Mouse (Mus musculus) kidney, adult 9 months (tissue): ENCODE measurements around the gene Mc1r.
"Not testable (repeated sequence)": the region's sequence is repeated elsewhere in the genome, so short reads cannot be mapped to it uniquely, and the experiment has no call there.

Experiments used
- DNase-seq: peaks from one replicate; pipeline ENCODE4 v3.0.0; 2022

The Mc1r gene

GRCm38 (mm10) chr8:123411781-123412327, 4.9 kb downstream of the Mc1r start:
- DNase-seq = no peak

- DNase-seq = no peak
Observed at GRCm38 (mm10) chr8:123412560-123413170, 5.8 kb downstream of the Mc1r start.

- no peak for DNase-seq
Observed at GRCm38 (mm10) chr8:123414255-123414654, 7.3 kb downstream of the Mc1r start.

GRCm38 (mm10) chr8:123414997-123415696, 8.2 kb downstream of the Mc1r start:
- DNase-seq = not testable (repeated sequence)

DNA sequence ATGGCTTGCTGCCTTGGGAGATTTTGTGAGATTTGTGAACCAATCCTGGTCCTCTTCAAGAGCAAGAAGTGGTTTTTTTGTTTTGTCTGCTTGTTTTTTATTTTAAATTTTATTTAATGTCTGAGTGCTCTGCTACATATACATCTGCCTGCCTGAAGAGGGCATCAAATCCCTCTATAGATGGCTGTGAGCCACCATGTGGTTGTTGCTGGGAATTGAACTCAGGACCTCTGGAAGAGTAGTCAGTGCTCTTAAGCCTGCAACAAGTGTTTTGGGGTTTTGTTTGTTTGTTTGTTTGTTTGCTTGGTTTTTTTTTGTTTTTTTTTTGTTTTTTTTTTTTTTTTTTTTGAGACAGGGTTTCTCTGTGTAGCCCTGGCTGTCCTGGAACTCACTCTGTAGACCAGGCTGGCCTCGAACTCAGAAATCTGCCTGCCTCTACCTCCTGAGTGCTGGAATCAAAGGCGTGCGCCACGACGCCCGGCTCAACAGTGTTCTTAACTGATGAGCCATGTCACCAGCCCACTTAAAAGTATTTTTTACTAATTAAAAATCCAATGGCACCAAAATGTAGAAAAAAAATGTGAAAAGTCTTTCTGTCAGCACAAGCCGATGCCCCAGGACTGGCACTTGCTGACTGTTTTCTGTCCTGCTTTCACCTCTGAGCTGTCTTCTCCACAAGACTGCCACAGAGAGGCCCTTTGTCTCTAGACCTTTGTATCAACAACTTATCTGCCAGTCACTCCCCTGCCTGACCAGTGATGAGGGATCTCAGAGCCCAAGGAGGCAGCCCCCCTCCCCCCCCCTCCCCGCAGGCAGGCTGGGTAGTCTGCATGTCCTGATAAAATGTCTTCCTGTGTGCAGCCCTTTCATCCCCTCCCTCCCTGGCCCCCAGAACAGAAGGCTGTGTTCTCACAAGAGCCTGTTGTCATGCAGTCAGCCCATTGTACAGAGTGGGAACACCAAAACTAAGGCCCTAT, 9.3 kb downstream of the Mc1r start:
- no peak for DNase-seq

- no peak for DNase-seq
Observed at GRCm38 (mm10) chr8:123416944-123417555, 10.1 kb downstream of the Mc1r start.

- no peak for DNase-seq
Observed at GRCm38 (mm10) chr8:123419711-123420110, 12.8 kb downstream of the Mc1r start.

DNA sequence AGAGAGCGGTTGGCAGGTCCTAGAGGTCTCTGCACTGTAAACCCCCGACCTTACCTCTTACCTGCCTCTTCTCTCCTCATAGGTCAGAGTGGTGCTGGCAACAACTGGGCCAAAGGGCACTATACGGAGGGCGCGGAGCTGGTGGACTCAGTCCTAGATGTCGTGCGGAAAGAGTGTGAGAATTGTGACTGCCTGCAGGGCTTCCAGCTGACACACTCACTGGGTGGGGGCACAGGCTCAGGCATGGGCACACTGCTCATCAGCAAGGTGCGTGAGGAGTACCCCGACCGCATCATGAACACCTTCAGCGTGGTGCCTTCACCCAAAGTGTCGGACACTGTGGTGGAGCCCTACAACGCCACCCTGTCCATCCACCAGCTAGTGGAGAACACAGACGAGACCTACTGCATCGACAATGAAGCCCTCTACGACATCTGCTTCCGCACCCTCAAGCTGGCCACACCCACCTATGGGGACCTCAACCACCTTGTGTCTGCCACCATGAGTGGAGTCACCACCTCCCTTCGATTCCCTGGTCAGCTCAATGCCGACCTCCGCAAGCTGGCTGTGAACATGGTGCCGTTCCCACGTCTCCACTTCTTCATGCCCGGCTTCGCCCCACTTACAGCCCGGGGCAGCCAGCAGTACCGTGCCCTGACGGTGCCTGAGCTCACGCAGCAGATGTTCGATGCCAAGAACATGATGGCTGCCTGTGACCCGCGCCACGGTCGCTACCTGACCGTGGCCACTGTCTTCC, 13.8 kb downstream of the Mc1r start:
- DNase-seq = no peak

DNA sequence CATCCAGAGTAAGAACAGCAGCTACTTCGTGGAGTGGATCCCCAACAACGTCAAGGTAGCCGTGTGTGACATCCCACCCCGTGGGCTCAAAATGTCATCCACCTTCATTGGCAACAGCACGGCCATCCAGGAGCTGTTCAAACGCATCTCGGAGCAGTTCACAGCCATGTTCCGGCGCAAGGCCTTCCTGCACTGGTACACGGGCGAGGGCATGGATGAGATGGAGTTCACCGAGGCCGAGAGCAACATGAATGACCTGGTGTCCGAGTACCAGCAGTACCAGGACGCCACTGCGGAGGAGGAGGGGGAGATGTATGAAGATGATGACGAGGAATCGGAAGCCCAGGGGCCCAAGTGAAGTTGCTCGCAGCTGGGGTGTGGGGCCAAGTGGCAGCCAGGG, 14.4 kb downstream of the Mc1r start:
- no peak for DNase-seq

- DNase-seq = peak; percentile 89
Observed at GRCm38 (mm10) chr8:123422056-123422780, 15.3 kb downstream of the Mc1r start.

DNA sequence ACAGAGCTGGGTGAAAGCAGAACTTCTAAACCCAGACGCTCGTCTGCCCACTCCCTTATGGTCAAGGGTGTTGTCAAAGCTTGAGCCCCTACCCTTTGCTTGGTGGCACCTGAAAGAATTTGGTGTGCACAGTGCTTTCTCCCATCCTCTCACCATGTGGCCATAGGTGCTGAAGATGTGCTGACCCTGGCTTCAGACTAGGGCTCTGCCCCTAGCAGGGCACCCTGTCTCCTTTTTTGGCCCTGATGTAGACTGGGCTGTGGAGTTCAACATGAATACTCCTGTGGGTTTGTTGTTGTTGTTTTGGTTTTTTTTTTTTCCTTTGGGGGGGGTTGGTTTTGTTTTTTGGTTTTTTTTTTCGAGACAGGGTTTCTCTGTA, 15.9 kb downstream of the Mc1r start:
- no peak for DNase-seq

- peak; percentile 84 for DNase-seq
Observed at GRCm38 (mm10) chr8:123423441-123423840, 16.5 kb downstream of the Mc1r start, which contains the start of gene Def8. Def8 (plus strand) TSS chr8:123423527.

DNA sequence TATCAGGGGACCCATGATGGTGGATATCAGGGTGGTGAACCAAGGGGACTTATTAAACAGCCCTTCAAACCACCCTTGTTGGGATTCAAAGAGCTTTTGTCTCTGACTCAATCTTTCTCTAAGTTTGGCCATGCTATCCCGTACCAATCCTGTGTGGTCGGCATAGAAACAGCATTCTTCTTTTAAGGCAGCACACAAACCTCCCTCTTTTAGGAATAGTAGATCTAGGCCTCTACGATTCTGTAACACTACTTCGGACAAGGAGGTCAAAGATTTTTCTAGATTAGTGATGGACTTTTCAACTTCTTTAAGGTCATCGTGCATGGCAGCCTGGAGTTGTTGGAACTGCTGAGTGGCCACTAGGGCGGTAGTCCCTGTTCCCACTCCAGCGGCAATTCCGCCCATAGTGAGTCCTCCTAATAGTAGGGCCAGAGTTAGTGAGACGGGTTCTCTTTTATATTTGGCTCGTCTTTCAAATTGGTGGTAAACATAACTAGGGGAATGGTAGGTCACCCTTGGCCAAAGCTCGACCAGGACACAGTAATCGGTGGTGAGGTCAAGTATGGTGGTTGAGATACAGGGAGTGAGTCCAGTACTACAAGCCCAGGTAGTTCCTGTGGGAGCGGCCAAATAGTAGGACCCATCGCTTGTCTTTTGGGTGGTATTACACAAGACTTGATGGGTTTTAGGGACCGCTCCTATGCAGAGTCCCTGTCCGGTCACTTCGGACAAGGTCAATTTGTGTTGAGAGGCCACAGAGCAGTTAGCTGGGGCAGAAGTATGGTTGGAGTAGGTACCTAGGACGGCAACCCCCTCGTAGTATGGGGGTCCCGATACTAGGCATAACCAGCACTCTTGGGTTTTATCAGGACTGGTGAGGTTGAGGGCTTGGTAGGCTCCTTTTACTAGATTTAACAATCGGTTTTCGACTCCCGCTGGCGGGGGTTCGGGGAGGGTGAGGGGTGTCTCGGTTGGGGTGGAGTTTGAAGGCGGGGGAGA, 19.9 kb downstream of the Mc1r start:
- DNase-seq = no peak

- DNase-seq = no peak
Observed at GRCm38 (mm10) chr8:123427639-123428275, 20.9 kb downstream of the Mc1r start.

- DNase-seq = no peak
Observed at GRCm38 (mm10) chr8:123428343-123428893, 21.5 kb downstream of the Mc1r start.

GRCm38 (mm10) chr8:123428939-123429721, 22.2 kb downstream of the Mc1r start:
- no peak for DNase-seq

DNA sequence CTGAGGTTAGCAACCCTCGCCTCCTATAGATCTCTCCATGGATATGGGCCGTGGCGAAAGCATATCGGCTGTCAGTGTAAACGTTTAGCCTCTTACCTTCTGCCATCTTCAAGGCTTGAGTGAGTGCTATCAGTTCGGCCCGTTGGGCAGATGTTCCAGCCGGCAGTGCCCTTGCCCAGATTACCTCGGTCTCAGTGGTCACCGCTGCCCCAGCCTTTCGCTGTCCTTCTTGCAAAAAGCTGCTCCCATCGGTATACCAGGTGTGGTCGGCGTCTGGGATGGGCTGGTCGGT, 22.8 kb downstream of the Mc1r start:
- not testable (repeated sequence) for DNase-seq

DNA sequence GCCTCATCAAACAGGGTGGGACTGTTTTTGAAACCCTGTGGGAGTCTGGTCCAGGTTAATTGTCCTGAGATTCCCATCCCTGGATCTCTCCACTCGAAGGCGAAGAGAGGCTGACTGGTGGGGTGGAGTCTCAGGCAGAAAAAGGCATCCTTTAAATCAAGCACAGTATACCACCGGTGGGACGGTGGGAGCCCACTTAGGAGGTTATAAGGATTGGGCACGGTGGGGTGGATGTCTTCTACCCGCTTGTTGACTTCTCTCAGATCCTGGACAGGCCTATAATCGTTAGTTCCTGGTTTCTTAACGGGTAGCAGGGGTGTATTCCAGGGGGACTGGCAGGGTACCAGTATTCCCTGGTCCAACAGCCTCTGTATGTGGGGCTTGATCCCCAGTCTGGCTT, 24.0 kb downstream of the Mc1r start:
- DNase-seq = not testable (repeated sequence)
